Mouse (Mus musculus): ENCODE data around the gene Smyd1.

GRCm38 (mm10) chr6:71221501-71221900, 100.5 kb downstream of the Smyd1 start:
- no peak for TF ChIP-seq EP300 (optimal IDR thresholded peaks at IDR 0.05)
- no peak for TF ChIP-seq CTCF (IDR thresholded peaks at IDR 0.05; ENCODE audit: low read depth)
